Mouse (Mus musculus): ENCODE results near the gene Rnf41.

The Rnf41 gene

GRCm38 (mm10) chr10:128411211-128412054, at the start of gene Rnf41, which contains the start of gene Nabp2:
Gene Rnf41 (plus strand): TSS chr10:128411657.
Gene Nabp2 (minus strand): TSS chr10:128411492.
- CTCF ChIA-PET, result interaction anchor here (0.5 to 2.2 kb wide), 9 partner anchors 11 to 1228 kb away, joined by 3 to 11 read pairs (median 3); partner anchors contain the start of gene Cs

GRCm38 (mm10) chr10:128361836-128362235, 49.6 kb upstream of the Rnf41 start:
- CTCF ChIA-PET, result interaction anchor here (0.6 to 1.7 kb wide), 3 partner anchors 8 to 267 kb away, joined by 3 to 6 read pairs (median 4); no protein-coding TSS in a partner anchor

GRCm38 (mm10) chr10:128362568-128362967, 48.9 kb upstream of the Rnf41 start:
- CTCF ChIA-PET, result interaction anchor here (1.1 to 1.7 kb wide), 3 partner anchors 9 to 87 kb away, joined by 3 to 6 read pairs (median 4); no protein-coding TSS in a partner anchor

- CTCF ChIA-PET, result no interaction called here
Measured at GRCm38 (mm10) chr10:128367899-128368401, 43.5 kb upstream of the Rnf41 start.

GRCm38 (mm10) chr10:128368402-128369217, 42.8 kb upstream of the Rnf41 start, which contains the start of gene Coq10a:
Gene Coq10a (minus strand): TSS chr10:128368997.
- CTCF ChIA-PET, result interaction anchor here (0.5 kb wide), 1 partner anchor 498 kb away, joined by 4 read pairs; no protein-coding TSS in a partner anchor

- CTCF ChIA-PET, result interaction anchor here (0.5 to 0.6 kb wide), 2 partner anchors 187 to 497 kb away, joined by 4 to 8 read pairs; no protein-coding TSS in a partner anchor
Measured at GRCm38 (mm10) chr10:128369218-128369543, 42.3 kb upstream of the Rnf41 start.

- CTCF ChIA-PET, result interaction anchor here (0.6 kb wide), 1 partner anchor 188 kb away, joined by 8 read pairs; no protein-coding TSS in a partner anchor
Measured at GRCm38 (mm10) chr10:128369599-128369998, 41.9 kb upstream of the Rnf41 start.

- CTCF ChIA-PET, result no interaction called here
Measured at GRCm38 (mm10) chr10:128370021-128370420, 41.4 kb upstream of the Rnf41 start.

- CTCF ChIA-PET, result no interaction called here
Measured at GRCm38 (mm10) chr10:128370601-128371000, 40.9 kb upstream of the Rnf41 start.

- CTCF ChIA-PET, result interaction anchor here (0.7 to 1.1 kb wide), 2 partner anchors 68 to 112 kb away, joined by 3 to 4 read pairs; no protein-coding TSS in a partner anchor
Measured at GRCm38 (mm10) chr10:128372142-128372541, 39.3 kb upstream of the Rnf41 start.

- CTCF ChIA-PET, result interaction anchor here (0.7 kb wide), 1 partner anchor 113 kb away, joined by 4 read pairs; no protein-coding TSS in a partner anchor
Measured at GRCm38 (mm10) chr10:128372989-128373748, 38.3 kb upstream of the Rnf41 start.

- CTCF ChIA-PET, result interaction anchor here (0.5 to 1.6 kb wide), 2 partner anchors 12 to 141 kb away, joined by 3 to 6 read pairs; no protein-coding TSS in a partner anchor
Measured at GRCm38 (mm10) chr10:128374393-128374792, 37.1 kb upstream of the Rnf41 start.

- CTCF ChIA-PET, result interaction anchor here (0.5 to 1.6 kb wide), 6 partner anchors 13 to 79 kb away, joined by 3 to 11 read pairs (median 6); no protein-coding TSS in a partner anchor
Measured at GRCm38 (mm10) chr10:128376099-128376454, 35.4 kb upstream of the Rnf41 start.

GRCm38 (mm10) chr10:128376455-128377211, 34.8 kb upstream of the Rnf41 start, which contains the start of gene Ankrd52:
Gene Ankrd52 (plus strand): TSS chr10:128377115.
- CTCF ChIA-PET, result interaction anchor here (0.6 to 1.2 kb wide), 4 partner anchors 14 to 78 kb away, joined by 3 to 11 read pairs (median 5); no protein-coding TSS in a partner anchor

GRCm38 (mm10) chr10:128377222-128377939, 34.1 kb upstream of the Rnf41 start:
- CTCF ChIA-PET, result interaction anchor here (0.6 to 1.1 kb wide), 3 partner anchors 50 to 62 kb away, joined by 3 read pairs; no protein-coding TSS in a partner anchor

- CTCF ChIA-PET, result interaction anchor here (0.6 to 0.7 kb wide), 2 partner anchors 50 to 57 kb away, joined by 3 read pairs; no protein-coding TSS in a partner anchor
Measured at GRCm38 (mm10) chr10:128377940-128378448, 33.5 kb upstream of the Rnf41 start.

GRCm38 (mm10) chr10:128378462-128378861, 33.0 kb upstream of the Rnf41 start:
- CTCF ChIA-PET, result no interaction called here

- CTCF ChIA-PET, result no interaction called here
Measured at GRCm38 (mm10) chr10:128379260-128379659, 32.2 kb upstream of the Rnf41 start.

- CTCF ChIA-PET, result no interaction called here
Measured at GRCm38 (mm10) chr10:128380565-128380964, 30.9 kb upstream of the Rnf41 start.
